Mouse (Mus musculus): ENCODE measurements around the gene Cnnm1. TPM values are rescaled to one million over a fixed set of nuclear protein-coding genes. Genes with fewer than 3 reads are reported as not detected.

Cnnm1 gene
- polyA plus RNA-seq, 1 experiment from 2014 or later: 0.32 TPM

DNA sequence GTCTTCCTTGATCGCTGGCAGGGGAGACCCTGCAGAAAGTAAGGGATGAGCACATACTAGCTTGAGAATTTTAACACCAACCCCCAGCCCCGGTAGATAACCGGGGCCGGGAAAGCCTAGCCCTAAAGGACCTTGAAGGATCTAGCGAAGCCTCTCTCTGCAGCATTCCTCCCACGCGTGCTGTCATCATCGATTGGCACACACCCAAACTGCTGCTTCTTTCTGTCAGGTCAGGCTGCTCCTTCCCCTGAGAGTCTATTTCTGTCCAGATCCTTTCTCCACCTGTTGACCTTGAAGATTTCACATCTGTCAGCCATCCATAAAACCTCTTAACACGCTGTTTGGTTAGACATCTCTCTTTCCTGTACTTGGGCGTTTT is 84.9 kb downstream of the Cnnm1 start:
- H3K36me3 ChIP-seq (ENCODE audit: control insufficient read depth, insufficient read depth, low read length): no peaks in the 10 kb centered on the region

DNA sequence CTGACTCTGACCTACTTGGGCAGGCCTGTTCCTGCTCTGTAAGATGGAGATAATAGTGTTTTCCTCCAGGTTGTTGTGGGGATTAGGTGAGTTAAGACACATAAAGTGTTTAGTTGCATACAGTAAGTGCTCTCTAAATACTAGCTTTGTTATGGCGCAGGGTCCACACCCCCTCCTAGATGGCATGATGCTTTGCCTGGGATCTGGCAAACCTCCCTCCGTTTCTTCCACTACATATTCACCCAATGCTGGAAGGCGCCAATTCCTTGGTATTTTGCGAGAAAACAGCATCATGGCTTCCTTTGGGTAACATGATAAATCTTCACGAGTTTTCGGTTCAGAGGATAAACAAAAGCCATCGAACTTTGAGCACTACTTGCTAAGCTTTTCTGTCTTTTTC is 85.3 kb downstream of the Cnnm1 start:
- H3K9ac ChIP-seq (replicated peaks; ENCODE audit: low read depth, low read length): no peak overlapping the region
- ATAC-seq (ENCODE audit: insufficient number of reproducible peaks, insufficient read depth, low FRiP score, low read depth): no peak
- H3K4me1 ChIP-seq (ENCODE audit: control insufficient read depth, insufficient read depth, low read length): peaks cover 1% of the 10 kb centered on the region; the same call in 1 of the 2 replicates
- no peak overlapping the region; the same call in 1 of the 2 replicates for H3K4me2 ChIP-seq (replicated peaks; ENCODE audit: low read depth, low read length)
- no peak overlapping the region for H3K27ac ChIP-seq (ENCODE audit: low read length)
- WGBS: 90% methylated on average over 7 of the region's 7 CpGs
- no peaks in the 10 kb centered on the region for H3K27me3 ChIP-seq (ENCODE audit: control insufficient read depth, insufficient read depth, low read length)
- H3K4me3 ChIP-seq (ENCODE audit: low read depth, low read length): no peak overlapping the region
- H3K36me3 ChIP-seq (ENCODE audit: control insufficient read depth, insufficient read depth, low read length): no peaks in the 10 kb centered on the region
- no peaks in the 10 kb centered on the region for H3K9me3 ChIP-seq (ENCODE audit: control insufficient read depth, low read depth, low read length)

More for the DNA sequence above, 84.9 kb downstream of the Cnnm1 start:
- Histone ChIP-seq H3K9me3 (ENCODE audit: control insufficient read depth, low read depth, low read length) (no peaks in the 10 kb centered on the region), H3K27ac (ENCODE audit: low read length) (0 out of 2 replicates have a peak overlapping the region, but pooled peaks have one; percentile 18), H3K4me3 (ENCODE audit: low read depth, low read length) (peak overlapping the region; percentile 74), H3K4me1 (ENCODE audit: control insufficient read depth, insufficient read depth, low read length) (peaks cover 4% of the 10 kb centered on the region; the same call in 1 of the 2 replicates), H3K9ac (replicated peaks; ENCODE audit: low read depth, low read length) (peak overlapping the region; percentile 29; the same call in 1 of the 2 replicates), H3K27me3 (ENCODE audit: control insufficient read depth, insufficient read depth, low read length) (no peaks in the 10 kb centered on the region), H3K4me2 (replicated peaks; ENCODE audit: low read depth, low read length) (peak overlapping the region; percentile 76)
- 10% methylated on average over 10 of the region's 10 CpGs for WGBS
- ATAC-seq (ENCODE audit: insufficient number of reproducible peaks, insufficient read depth, low FRiP score, low read depth): no peak

DNA sequence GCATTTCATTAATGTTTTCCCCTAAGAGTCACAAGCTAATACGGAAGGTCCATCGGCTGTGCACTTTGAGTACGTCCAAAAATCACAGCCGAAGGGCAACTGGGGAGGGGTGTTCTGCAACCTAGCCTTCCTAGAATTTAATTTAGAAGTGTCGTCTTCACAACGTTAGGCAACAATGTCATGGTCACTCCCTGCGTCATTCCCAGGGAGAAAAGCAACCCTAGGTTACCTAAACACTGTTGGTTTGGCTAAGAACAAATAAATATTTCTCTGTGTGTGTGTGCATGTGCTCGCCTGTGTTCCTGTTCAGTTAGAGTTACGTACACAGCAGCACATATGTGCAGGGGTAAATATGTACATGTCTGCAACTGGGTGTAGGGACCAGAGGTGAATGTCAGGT is 85.8 kb downstream of the Cnnm1 start:
- H3K27me3 ChIP-seq (ENCODE audit: control insufficient read depth, insufficient read depth, low read length): no peaks in the 10 kb centered on the region
- H3K36me3 ChIP-seq (ENCODE audit: control insufficient read depth, insufficient read depth, low read length): no peaks in the 10 kb centered on the region
- no peak overlapping the region for H3K9ac ChIP-seq (replicated peaks; ENCODE audit: low read depth, low read length)
- no peaks in the 10 kb centered on the region; the same call in 1 of the 2 replicates for H3K4me1 ChIP-seq (ENCODE audit: control insufficient read depth, insufficient read depth, low read length)
- no peak overlapping the region for H3K4me3 ChIP-seq (ENCODE audit: low read depth, low read length)
- no peak for ATAC-seq (ENCODE audit: insufficient number of reproducible peaks, insufficient read depth, low FRiP score, low read depth)
- no peak overlapping the region for H3K4me2 ChIP-seq (replicated peaks; ENCODE audit: low read depth, low read length)
- 88% methylated on average over 9 of the region's 9 CpGs for WGBS
- H3K27ac ChIP-seq (ENCODE audit: low read length): no peak overlapping the region
- no peaks in the 10 kb centered on the region for H3K9me3 ChIP-seq (ENCODE audit: control insufficient read depth, low read depth, low read length)

DNA sequence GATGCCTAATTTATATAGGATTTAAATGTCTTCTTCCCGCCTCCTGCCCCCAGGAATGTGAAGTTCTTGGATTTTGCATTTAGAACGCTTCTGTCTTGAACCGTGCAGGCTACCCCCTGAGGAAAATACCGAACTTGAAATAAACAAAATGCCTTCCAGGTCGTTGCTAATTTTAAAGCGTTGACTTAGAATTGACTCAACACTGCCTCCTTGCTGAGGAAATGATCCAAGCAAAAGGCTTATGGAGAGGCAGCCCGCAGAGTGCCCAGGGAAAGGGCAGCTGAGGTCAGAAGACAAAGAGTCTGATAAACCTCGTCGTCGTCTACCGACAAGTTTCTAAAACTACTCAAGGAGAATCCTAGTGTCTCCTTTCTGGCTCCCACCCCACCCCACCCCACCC is 86.9 kb downstream of the Cnnm1 start:
- no peak for ATAC-seq (ENCODE audit: insufficient number of reproducible peaks, insufficient read depth, low FRiP score, low read depth)
- WGBS: 12% methylated on average over 11 of the region's 11 CpGs

DNA sequence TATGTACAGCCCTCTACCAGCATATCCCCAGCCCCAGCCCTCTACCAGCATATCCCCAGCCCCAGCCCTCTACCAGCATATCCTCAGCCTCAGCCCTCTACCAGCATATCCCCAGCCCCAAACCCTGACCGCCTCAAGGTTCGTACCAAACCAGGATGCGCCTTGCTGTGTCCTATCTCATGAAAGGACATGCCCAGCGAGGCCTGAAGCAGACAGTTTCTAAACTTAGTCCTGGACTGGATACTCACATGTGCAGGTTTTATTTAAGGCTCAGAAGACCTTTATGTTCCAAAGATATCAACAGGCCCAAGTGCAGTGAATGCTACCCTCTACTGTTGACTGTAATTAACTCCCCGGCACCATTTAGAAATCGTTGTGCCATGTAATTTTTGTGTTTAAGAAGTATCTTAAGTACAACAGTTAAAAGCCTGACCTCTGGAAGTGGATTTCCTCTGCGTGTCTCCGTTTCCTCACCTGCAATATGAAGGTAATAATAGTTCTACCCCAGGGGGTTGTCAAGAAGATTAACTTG is 87.9 kb downstream of the Cnnm1 start:
- H3K4me1 ChIP-seq (ENCODE audit: control insufficient read depth, insufficient read depth, low read length): no peaks in the 10 kb centered on the region; the same call in 1 of the 2 replicates
- H3K4me3 ChIP-seq (ENCODE audit: low read depth, low read length): no peak overlapping the region
- ATAC-seq (ENCODE audit: insufficient number of reproducible peaks, insufficient read depth, low FRiP score, low read depth): no peak
- H3K4me2 ChIP-seq (replicated peaks; ENCODE audit: low read depth, low read length): no peak overlapping the region
- no peaks in the 10 kb centered on the region for H3K9me3 ChIP-seq (ENCODE audit: control insufficient read depth, low read depth, low read length)
- H3K27ac ChIP-seq (ENCODE audit: low read length): no peak overlapping the region
- WGBS: 86% methylated on average over 8 of the region's 8 CpGs
- H3K27me3 ChIP-seq (ENCODE audit: control insufficient read depth, insufficient read depth, low read length): no peaks in the 10 kb centered on the region
- no peak overlapping the region for H3K9ac ChIP-seq (replicated peaks; ENCODE audit: low read depth, low read length)
- no peaks in the 10 kb centered on the region for H3K36me3 ChIP-seq (ENCODE audit: control insufficient read depth, insufficient read depth, low read length)

More for the DNA sequence above, 86.9 kb downstream of the Cnnm1 start:
- Histone ChIP-seq H3K9me3 (ENCODE audit: control insufficient read depth, low read depth, low read length) (no peaks in the 10 kb centered on the region), H3K4me3 (ENCODE audit: low read depth, low read length) (no peak overlapping the region), H3K36me3 (ENCODE audit: control insufficient read depth, insufficient read depth, low read length) (no peaks in the 10 kb centered on the region), H3K4me1 (ENCODE audit: control insufficient read depth, insufficient read depth, low read length) (no peaks in the 10 kb centered on the region; the same call in 1 of the 2 replicates), H3K27me3 (ENCODE audit: control insufficient read depth, insufficient read depth, low read length) (no peaks in the 10 kb centered on the region), H3K27ac (ENCODE audit: low read length) (no peak overlapping the region), H3K9ac (replicated peaks; ENCODE audit: low read depth, low read length) (no peak overlapping the region), H3K4me2 (replicated peaks; ENCODE audit: low read depth, low read length) (no peak overlapping the region)

DNA sequence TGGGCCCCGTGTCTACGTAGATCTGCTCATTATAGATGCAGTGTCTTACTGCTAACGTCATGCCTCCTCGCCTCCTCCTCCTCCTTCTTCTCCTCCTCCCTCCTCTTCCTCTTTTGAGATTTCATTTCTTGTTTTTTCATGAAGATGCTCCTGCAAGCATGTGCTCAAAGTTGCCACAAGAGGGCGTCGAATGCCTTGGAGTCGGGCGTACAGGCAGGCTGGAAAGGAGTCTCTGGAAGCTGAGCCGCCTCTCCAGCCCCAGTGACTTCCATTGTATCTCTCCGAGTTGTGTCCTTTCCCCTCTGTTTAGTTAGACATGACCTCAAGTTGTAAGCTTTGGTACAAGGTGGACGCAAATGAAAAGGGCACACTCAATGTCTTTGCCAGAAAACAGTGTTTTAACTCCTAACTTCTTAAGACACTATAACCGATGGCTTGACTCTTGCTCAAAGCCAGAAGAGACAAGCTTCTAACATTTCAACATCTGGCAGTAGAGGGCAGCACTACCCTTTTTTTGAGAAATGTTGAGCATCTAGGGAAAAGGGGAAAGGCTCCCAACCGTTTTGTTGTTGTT is 90.0 kb downstream of the Cnnm1 start:
- Histone ChIP-seq H3K27ac (ENCODE audit: low read length) (no peak overlapping the region), H3K4me2 (replicated peaks; ENCODE audit: low read depth, low read length) (peak overlapping the region; percentile 36; the same call in 1 of the 2 replicates), H3K27me3 (ENCODE audit: control insufficient read depth, insufficient read depth, low read length) (no peaks in the 10 kb centered on the region), H3K9me3 (ENCODE audit: control insufficient read depth, low read depth, low read length) (no peaks in the 10 kb centered on the region), H3K9ac (replicated peaks; ENCODE audit: low read depth, low read length) (no peak overlapping the region), H3K36me3 (ENCODE audit: control insufficient read depth, insufficient read depth, low read length) (no peaks in the 10 kb centered on the region), H3K4me1 (ENCODE audit: control insufficient read depth, insufficient read depth, low read length) (no peaks in the 10 kb centered on the region), H3K4me3 (ENCODE audit: low read depth, low read length) (no peak overlapping the region)
- peak; percentile 71; the same call in 1 of the 2 replicates for ATAC-seq (ENCODE audit: insufficient number of reproducible peaks, insufficient read depth, low FRiP score, low read depth)
- 2% methylated on average over 13 of the region's 13 CpGs for WGBS

DNA sequence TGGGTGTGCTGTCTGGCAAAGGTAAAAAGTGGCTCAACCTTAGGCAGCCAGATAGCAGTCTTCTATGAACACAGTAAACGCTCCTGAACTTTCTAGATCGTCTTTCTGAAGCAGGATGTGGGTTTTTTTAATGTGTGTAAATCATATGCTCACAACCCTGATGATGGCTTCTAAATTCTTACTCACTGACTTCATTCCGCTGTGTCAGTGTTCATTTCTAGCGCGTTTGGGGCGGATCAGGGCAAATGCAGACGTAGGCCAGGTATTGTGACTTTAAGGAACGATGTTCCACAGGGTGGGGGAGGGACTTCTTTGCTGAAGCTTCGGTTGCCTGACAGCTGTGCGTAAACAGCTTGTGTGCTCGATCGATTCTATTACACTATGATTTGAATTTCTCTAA is 90.7 kb downstream of the Cnnm1 start:
- WGBS: 18% methylated on average over 12 of the region's 12 CpGs
- no peak overlapping the region for H3K9ac ChIP-seq (replicated peaks; ENCODE audit: low read depth, low read length)
- no peak for ATAC-seq (ENCODE audit: insufficient number of reproducible peaks, insufficient read depth, low FRiP score, low read depth)
- no peak overlapping the region for H3K27ac ChIP-seq (ENCODE audit: low read length)
- H3K4me3 ChIP-seq (ENCODE audit: low read depth, low read length): no peak overlapping the region
- H3K4me2 ChIP-seq (replicated peaks; ENCODE audit: low read depth, low read length): no peak overlapping the region
- H3K9me3 ChIP-seq (ENCODE audit: control insufficient read depth, low read depth, low read length): no peaks in the 10 kb centered on the region
- no peaks in the 10 kb centered on the region for H3K27me3 ChIP-seq (ENCODE audit: control insufficient read depth, insufficient read depth, low read length)
- H3K4me1 ChIP-seq (ENCODE audit: control insufficient read depth, insufficient read depth, low read length): no peaks in the 10 kb centered on the region
- H3K36me3 ChIP-seq (ENCODE audit: control insufficient read depth, insufficient read depth, low read length): no peaks in the 10 kb centered on the region

DNA sequence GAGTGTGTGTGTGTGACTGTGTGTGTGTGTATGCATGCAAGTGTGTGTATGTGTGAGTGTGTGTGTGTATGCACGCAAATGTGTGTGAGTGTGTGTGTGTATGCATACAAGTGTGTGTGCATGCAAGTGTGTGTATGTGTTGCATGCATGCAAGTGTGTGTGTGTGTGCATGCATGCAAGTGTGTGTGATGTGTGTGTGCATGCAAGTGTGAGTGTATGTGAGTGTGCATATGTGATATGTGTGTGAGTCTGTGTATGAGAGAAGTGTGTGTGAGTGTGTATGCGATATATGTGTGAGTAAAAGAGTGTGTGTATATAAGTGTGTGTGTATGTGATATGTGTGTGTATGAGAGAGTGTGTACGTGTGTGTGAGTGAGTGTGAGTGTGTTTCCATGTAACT is 95.1 kb downstream of the Cnnm1 start:
- no peak overlapping the region for H3K9ac ChIP-seq (replicated peaks; ENCODE audit: low read depth, low read length)
- H3K4me2 ChIP-seq (replicated peaks; ENCODE audit: low read depth, low read length): no peak overlapping the region
- H3K27ac ChIP-seq (ENCODE audit: low read length): no peak overlapping the region
- no peak for ATAC-seq (ENCODE audit: insufficient number of reproducible peaks, insufficient read depth, low FRiP score, low read depth)
- no peaks in the 10 kb centered on the region for H3K4me1 ChIP-seq (ENCODE audit: control insufficient read depth, insufficient read depth, low read length)
- WGBS: 93% methylated on average over 3 of the region's 3 CpGs
- H3K27me3 ChIP-seq (ENCODE audit: control insufficient read depth, insufficient read depth, low read length): no peaks in the 10 kb centered on the region
- no peak overlapping the region for H3K4me3 ChIP-seq (ENCODE audit: low read depth, low read length)
- H3K36me3 ChIP-seq (ENCODE audit: control insufficient read depth, insufficient read depth, low read length): no peaks in the 10 kb centered on the region
- H3K9me3 ChIP-seq (ENCODE audit: control insufficient read depth, low read depth, low read length): no peaks in the 10 kb centered on the region
